Mouse (Mus musculus) frontal cortex, postnatal 36 days (tissue): Measurements from ENCODE around the gene Aldh1a3.

Source experiments
- DNase-seq, 2 experiments: peaks; one replicate each; pipeline ENCODE4 v3.0.0; 2022; ENCODE audit warnings: low spot score in 2 of 2

Aldh1a3 gene

GRCm38 (mm10) chr7:66370970-66371369 is 56.3 kb downstream of the Aldh1a3 start:
- no peak for DNase-seq

GRCm38 (mm10) chr7:66369934-66370445 is 57.3 kb downstream of the Aldh1a3 start:
- DNase-seq = no peak

GRCm38 (mm10) chr7:66369071-66369933 is 58.0 kb downstream of the Aldh1a3 start:
- DNase-seq = no peak

DNA sequence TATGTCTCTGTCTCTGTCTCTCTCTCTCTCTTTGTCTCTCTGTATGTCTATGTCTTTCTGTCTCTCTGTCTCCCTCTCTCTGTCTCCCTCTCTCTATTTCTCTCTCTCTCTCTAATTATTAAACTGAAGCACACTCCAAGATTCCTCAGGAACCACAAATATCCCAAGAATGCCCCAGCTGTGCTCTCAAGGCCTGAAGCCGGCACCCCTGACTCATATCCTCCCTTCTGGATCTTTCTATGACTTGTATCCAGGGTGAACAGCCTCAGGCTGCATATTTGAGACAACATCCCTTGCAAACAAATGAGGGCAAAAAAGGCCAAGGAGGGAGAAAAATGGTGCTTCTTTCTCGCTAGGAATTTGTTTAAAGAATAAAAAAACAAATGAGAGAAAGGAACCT is 61.4 kb downstream of the Aldh1a3 start, which contains the start of gene Gm10974:
Gene Gm10974 (plus strand): TSS at position 2 of the 400 bp plus-strand sequence.
- no peak for DNase-seq

GRCm38 (mm10) chr7:66365411-66365810 is 61.9 kb downstream of the Aldh1a3 start:
- DNase-seq = no peak

DNA sequence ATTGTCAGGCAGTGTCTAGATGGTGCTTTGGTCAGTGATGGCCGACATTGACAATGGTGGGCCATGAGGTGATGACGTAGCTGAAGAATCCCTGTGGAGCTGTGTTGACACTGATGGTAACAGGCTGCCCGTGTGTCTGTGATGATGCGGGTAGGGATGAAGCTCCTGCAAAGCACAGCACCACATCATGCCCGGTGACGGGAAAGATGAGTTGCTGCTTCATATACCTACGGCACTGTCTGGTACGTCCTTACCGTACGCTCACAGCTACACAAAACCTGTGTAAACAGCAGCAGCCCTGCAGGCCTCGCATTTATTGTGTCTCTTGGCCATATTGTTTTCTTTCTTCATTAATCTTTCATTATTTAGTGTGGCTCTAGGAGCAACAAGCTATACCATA is 62.8 kb downstream of the Aldh1a3 start:
- DNase-seq = no peak

DNA sequence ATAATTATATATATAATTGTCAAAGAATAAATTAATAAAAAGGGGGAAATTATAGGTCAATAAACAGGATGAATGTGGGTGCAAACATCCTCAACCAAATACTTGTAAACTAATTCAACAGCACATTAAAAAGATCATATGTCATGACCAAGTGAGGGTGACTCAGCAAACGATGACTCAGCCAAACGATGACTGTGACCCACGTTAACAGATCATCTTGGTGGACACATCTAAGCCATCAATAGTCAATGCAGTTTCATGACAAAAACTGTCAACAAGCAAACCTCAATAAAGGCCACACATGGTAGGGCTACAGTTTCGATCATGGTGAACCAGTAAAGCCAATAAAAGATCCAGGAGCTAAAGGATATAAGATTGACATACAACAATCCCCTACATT is 68.3 kb downstream of the Aldh1a3 start:
- no peak for DNase-seq

DNA sequence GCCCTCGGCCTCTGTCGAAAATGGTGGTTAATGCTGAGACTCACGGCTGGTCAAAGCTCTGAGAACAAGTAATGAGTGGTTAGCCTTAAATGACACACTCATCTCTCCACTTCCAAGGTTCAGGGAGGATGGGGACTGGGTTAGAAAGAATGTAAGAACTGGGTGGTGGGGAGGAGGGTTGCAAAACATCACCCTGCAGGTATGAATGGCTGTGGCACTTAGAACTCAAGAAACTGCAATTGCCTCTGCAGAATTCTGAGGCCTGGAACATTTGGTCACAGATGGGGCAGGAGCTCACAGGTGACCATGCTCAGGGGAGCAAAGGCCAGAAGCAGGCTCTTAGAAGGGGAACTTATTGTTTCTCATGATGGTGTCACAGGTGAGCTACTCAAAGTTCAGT is 68.9 kb downstream of the Aldh1a3 start:
- DNase-seq = no peak

DNA sequence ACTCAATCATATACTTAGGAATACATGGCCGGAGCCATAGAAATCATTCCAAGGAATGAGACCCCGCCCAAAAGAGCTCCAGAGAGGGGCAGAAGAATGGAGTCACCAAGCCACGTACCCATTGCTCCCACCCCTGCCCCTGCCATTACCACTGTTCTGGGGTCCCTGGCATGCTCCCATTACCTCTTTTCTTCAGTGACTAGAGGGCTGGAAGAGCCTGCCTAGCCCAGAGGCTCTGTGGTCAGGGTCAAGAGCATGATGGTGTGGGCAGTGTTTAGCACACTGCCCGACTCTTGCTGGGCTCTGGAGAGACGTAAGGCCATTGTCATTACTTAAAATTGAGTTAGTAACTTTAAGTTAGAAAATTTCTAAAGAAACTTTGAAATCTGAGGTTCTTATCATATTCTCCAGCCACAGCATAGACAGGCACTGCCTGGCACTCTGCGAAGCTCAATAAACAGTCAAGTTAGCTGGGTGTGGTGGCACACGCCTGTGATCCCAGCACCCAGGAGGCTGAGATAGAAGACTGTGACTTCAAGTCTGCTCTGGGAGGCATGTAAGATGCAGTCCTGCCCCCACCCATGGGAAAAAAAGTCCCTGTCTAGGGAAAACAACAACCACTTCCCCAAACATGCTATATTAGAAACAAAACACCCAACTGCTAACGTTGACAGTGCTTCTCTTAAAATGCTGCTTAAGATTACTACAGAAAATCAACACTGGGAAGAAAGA is 71.4 kb downstream of the Aldh1a3 start:
- no peak for DNase-seq

GRCm38 (mm10) chr7:66354911-66355310 is 72.4 kb downstream of the Aldh1a3 start:
- no peak for DNase-seq

- DNase-seq = no peak
These were observed 76.2 kb downstream of the Aldh1a3 start for GRCm38 (mm10) chr7:66351074-66351473.

DNA sequence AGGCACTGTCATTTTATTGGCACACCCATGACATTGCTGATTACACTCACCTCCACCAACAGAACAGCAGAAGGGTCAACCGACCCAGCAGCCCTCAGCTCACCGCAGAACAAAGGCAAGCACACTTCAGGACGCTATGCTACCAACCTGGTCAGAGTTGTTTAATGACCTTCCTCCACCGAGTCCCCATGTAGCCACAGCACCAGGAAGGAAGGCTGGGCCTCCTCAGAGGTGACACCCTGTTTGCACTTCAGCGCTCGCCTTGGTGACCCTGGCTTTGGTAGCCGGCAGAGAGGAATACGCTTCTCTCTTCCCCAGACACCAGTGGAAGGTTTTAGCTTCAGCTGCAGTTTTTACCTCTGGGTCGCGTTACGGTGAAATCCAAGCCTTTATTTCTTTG is 77.6 kb downstream of the Aldh1a3 start:
- DNase-seq = no peak

DNA sequence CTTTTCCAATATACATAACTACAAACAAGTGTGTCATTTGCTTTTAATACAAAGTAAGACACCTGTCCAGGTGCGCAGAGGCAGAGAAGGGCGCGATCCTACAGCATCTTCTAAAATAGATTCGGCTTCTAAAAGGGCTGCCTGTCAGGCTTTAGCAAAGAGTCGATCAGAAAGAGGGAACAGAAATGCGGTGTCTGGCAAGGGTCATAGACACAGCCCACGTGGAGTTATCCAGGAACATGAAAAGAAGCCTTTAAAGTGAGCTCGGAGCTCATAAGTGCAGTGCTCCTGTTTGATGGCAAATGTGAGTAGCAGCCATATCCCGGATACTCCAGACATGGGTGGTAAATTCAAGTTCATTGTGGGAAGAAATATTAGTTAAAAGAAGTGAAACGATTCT is 78.7 kb downstream of the Aldh1a3 start:
- no peak for DNase-seq

- no peak for DNase-seq
These were observed 80.2 kb downstream of the Aldh1a3 start for GRCm38 (mm10) chr7:66346959-66347663.

DNA sequence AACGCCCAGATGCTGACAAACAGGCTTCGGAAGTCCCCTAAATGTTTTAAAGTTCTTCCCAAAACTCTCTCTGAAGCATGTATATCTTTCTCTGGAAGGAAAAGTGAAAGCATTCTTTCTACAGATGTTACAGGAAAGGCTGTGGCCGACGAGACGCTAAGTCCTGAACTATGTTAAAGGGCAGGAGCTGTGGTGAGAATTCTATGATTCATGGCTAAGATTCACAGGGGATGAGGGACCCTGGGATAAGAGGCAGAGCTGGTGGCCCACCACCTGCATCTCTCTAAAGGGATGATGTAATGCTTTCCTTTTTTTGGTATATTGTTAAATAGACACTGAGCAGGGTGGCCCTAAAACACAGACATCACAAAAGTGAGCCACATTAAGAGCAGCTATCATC is 84.0 kb downstream of the Aldh1a3 start:
- no peak for DNase-seq

DNA sequence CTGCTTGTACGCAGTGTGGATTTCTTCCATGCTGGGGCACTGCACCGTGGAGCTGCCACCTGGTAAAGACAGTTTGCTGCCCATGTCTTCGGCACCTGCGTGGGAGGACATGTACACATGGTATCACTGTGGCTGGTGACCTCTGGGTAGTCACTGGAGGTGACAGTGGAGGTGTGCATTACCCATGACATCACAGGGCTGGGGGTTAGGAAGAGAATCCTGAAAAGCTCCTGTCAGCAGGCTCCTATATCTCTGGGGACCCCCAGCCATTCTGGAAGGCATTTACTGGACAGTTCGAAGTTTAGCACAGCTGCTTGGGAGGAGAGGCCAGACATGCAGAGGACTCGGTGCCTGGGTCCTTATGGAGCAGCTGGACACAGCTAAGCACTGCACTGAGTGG is 84.5 kb downstream of the Aldh1a3 start:
- DNase-seq = no peak

DNA sequence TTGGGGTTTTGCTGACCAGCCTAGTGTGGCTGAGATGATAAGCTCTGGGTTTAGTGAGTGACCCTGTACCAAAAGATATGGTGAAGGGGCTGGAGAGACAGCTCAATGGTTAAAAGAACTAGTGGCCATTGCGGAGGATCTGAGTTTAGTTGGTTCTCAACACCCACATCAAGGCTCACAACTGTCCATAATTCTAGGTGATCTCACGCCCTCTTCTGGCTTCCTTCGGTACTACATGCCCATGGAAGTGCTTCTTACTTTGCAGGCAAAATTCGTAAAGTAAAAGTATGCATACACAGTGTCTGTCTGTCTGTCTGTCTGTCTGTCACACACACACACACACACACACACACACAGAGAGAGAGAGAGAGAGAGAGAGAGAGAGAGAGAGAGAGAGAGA is 85.0 kb downstream of the Aldh1a3 start:
- peak; percentile 11 to 33 for DNase-seq
